ENCODE assay signal across 8 mouse cellular contexts in the genomic region with DNA sequence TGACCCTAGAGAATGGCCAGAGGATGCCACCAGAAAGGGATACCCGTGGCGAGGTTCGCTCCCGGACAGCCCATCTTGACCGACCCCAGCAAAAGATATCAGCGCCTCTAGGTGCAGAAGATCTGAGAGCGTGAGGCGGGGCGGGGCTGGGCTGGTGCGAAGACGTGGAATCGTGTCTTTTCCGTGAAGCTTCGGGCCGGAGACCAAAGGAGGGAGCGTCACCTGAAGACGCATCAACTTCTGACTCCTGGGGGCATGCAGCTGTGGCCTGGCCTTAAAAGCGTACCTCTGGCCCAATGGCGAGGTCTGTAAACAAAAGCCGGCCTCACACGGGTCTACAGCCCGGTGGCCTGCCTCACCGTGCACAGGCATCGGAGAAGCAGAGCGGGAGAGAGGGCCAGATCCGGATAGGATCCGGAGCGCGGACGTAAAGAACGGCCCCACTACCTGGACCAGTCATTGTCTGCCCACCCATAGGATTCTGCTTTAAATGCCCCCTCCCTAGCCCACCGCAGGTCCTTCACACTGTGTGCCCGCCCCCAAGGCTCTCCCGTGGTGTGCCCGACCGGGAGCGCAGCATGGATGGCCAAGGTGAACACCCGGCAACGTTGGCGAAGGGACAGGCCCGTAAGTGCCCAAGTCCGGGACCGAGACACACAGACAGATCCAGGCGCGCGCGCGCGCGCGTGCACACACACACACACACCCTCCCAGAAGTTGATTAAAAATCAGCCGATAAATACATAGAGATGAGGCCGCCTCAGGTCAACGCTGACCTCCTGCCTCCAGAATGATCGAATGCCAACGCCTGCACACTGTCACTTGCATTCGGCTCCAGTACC. TPM values are rescaled to one million over a fixed set of nuclear protein-coding genes. Genes with fewer than 3 reads are reported as not detected.
A peak's percentile ranks its signal among the peaks of the same experiment; 100 is the strongest.
DNase-seq lines count a peak whose midpoint lies in the region; ATAC-seq and TF ChIP-seq lines count a peak whose summit lies in the region.

No protein-coding gene starts in this region.

- H3K9me3 ChIP-seq in ES-Bruce4 (replicated peaks; ENCODE audit: control insufficient read depth, insufficient read depth, low read length, poor library complexity, severe bottlenecking): no peaks in the 10 kb centered on the region
- H3K9me3 ChIP-seq in embryonic facial prominence, embryonic 15.5 days (replicated peaks): no peaks in the 10 kb centered on the region
- H3K9me3 ChIP-seq in hindbrain, embryonic 11.5 days (ENCODE audit: control insufficient read depth, low read length): no peaks in the 10 kb centered on the region
- H3K9me3 ChIP-seq in lung, postnatal 0 days (ENCODE audit: low read length): no peaks in the 10 kb centered on the region

- TF ChIP-seq CTCF in ES-Bruce4 (IDR thresholded peaks at IDR 0.05; ENCODE audit: low read depth, low read length): no peak
- no peak for TF ChIP-seq CTCF in brain, embryonic 14.5 days (IDR thresholded peaks at IDR 0.05; ENCODE audit: borderline replicate concordance, extremely low read depth, insufficient read depth, insufficient read length)
- no peak for TF ChIP-seq CTCF in lung, postnatal 0 days (IDR thresholded peaks at IDR 0.05)

- DNase-seq in brain, embryonic 14.5 days (ENCODE audit: low read depth): peak; percentile 84
- DNase-seq in hindbrain, embryonic 11.5 days (ENCODE audit: low spot score): peak; percentile 80
- DNase-seq in layer of hippocampus, postnatal 14 days (ENCODE audit: low spot score in 2 of 2): peak; percentile 50 to 55
- DNase-seq in lung, postnatal 0 days (ENCODE audit: low spot score): peak; percentile 21
- peak; percentile 38 for DNase-seq in right cerebral cortex, adult 18-20 months
- DNase-seq in urinary bladder, postnatal 25 days (ENCODE audit: low spot score): peak; percentile 37

- peak overlapping the region; percentile 57 for H3K9ac ChIP-seq in ES-Bruce4 (ENCODE audit: low read depth, poor library complexity, severe bottlenecking)
- peak overlapping the region; percentile 65 for H3K9ac ChIP-seq in embryonic facial prominence, embryonic 15.5 days
- H3K9ac ChIP-seq in hindbrain, embryonic 11.5 days (ENCODE audit: low read depth, low read length): peak overlapping the region; percentile 72
- H3K9ac ChIP-seq in lung, postnatal 0 days (replicated peaks; ENCODE audit: low read depth): no peak overlapping the region; the same call in 1 of the 2 replicates

- H3K36me3 ChIP-seq in ES-Bruce4 (ENCODE audit: control insufficient read depth, insufficient read depth, low read length, poor library complexity, severe bottlenecking): no peaks in the 10 kb centered on the region
- H3K36me3 ChIP-seq in embryonic facial prominence, embryonic 15.5 days: no peaks in the 10 kb centered on the region
- no peaks in the 10 kb centered on the region for H3K36me3 ChIP-seq in hindbrain, embryonic 11.5 days (ENCODE audit: control insufficient read depth, insufficient read depth, low read length)
- no peaks in the 10 kb centered on the region for H3K36me3 ChIP-seq in lung, postnatal 0 days (ENCODE audit: insufficient read depth, low read length)

- TF ChIP-seq POLR2A in ES-Bruce4 (IDR thresholded peaks at IDR 0.05; ENCODE audit: insufficient read depth, low read length): no peak
- TF ChIP-seq POLR2A in brain, embryonic 14.5 days (IDR thresholded peaks at IDR 0.05; ENCODE audit: borderline replicate concordance, extremely low read depth, insufficient read depth, insufficient read length, poor library complexity, severe bottlenecking): 0 out of 2 replicates have a peak, but pooled peaks have one; percentile 9

- ATAC-seq in embryonic facial prominence, embryonic 15.5 days (ENCODE audit: insufficient number of reproducible peaks, low FRiP score, low TSS enrichment, low read depth): no peak
- peak; percentile 25 for ATAC-seq in hindbrain, embryonic 11.5 days (ENCODE audit: low FRiP score)
- ATAC-seq in lung, postnatal 0 days: no peak

- H3K4me1 ChIP-seq in ES-Bruce4 (ENCODE audit: control insufficient read depth, insufficient read depth, low read length): peaks cover 2% of the 10 kb centered on the region
- peaks cover 29% of the 10 kb centered on the region for H3K4me1 ChIP-seq in embryonic facial prominence, embryonic 15.5 days
- H3K4me1 ChIP-seq in hindbrain, embryonic 11.5 days (replicated peaks; ENCODE audit: control insufficient read depth, insufficient read depth, low read length): no peaks in the 10 kb centered on the region
- H3K4me1 ChIP-seq in lung, postnatal 0 days (ENCODE audit: insufficient read depth, low read depth, low read length): peaks cover 14% of the 10 kb centered on the region

- under 1% methylated on average over 57 of the region's 57 CpGs for WGBS in embryonic facial prominence, embryonic 15.5 days
- under 1% methylated on average over 57 of the region's 57 CpGs for WGBS in hindbrain, embryonic 11.5 days
- WGBS in lung, postnatal 0 days: 2% methylated on average over 49 of the region's 57 CpGs

- peak overlapping the region; percentile 96 for H3K4me2 ChIP-seq in embryonic facial prominence, embryonic 15.5 days (replicated peaks)
- peak overlapping the region; percentile 86 for H3K4me2 ChIP-seq in hindbrain, embryonic 11.5 days (replicated peaks; ENCODE audit: low read depth, low read length)
- peak overlapping the region; percentile 94 for H3K4me2 ChIP-seq in lung, postnatal 0 days (replicated peaks; ENCODE audit: low read depth, low read length)

- peak overlapping the region; percentile 75 for H3K4me3 ChIP-seq in ES-Bruce4 (ENCODE audit: low read depth, low read length)
- peak overlapping the region; percentile 63 for H3K4me3 ChIP-seq in embryonic facial prominence, embryonic 15.5 days (replicated peaks)
- peak overlapping the region; percentile 71 for H3K4me3 ChIP-seq in hindbrain, embryonic 11.5 days (ENCODE audit: low read depth, low read length)
- H3K4me3 ChIP-seq in lung, postnatal 0 days (ENCODE audit: low read depth, low read length): peak overlapping the region; percentile 44

- TF ChIP-seq EP300 in ES-Bruce4 (IDR thresholded peaks at IDR 0.05; ENCODE audit: insufficient read depth, low read depth, low read length): no peak
- TF ChIP-seq EP300 in lung, postnatal 0 days (IDR thresholded peaks at IDR 0.05): no peak

- no peak overlapping the region for H3K27ac ChIP-seq in ES-Bruce4 (ENCODE audit: insufficient read depth, low read length)
- peak overlapping the region; percentile 87 for H3K27ac ChIP-seq in embryonic facial prominence, embryonic 15.5 days (replicated peaks)
- peak overlapping the region; percentile 82 for H3K27ac ChIP-seq in hindbrain, embryonic 11.5 days (ENCODE audit: low read depth, low read length)
- H3K27ac ChIP-seq in lung, postnatal 0 days (ENCODE audit: low read length): no peak overlapping the region

- no peaks in the 10 kb centered on the region for H3K27me3 ChIP-seq in ES-Bruce4 (ENCODE audit: control insufficient read depth, insufficient read depth, low read length, poor library complexity, severe bottlenecking)
- no peaks in the 10 kb centered on the region for H3K27me3 ChIP-seq in embryonic facial prominence, embryonic 15.5 days
- H3K27me3 ChIP-seq in hindbrain, embryonic 11.5 days (ENCODE audit: control insufficient read depth, insufficient read depth, low read length): no peaks in the 10 kb centered on the region
- H3K27me3 ChIP-seq in lung, postnatal 0 days (replicated peaks; ENCODE audit: insufficient read depth, low read length): 0 out of 2 replicates have a peak, but pooled peaks cover 7% of the 10 kb centered on the region

RNA-seq across cellular contexts. Expression of a gene that starts 0.8 kb away (rescaled TPM):
- polyA plus RNA-seq in ES-Bruce4 (2011; ENCODE audit: insufficient read depth, insufficient read length, low read depth, missing spikeins): 22.4 and 24.4 TPM in 2 replicates
- 6.4 and 19.3 TPM in 2 replicates for polyA plus RNA-seq in brain, embryonic 14.5 days (2012; rRNA removed)
- polyA plus RNA-seq in embryonic facial prominence, embryonic 15.5 days (2015; fragmentation: Nextera tagmentation; extraction: Ambion mirVana): 45.3 and 49.4 TPM in 2 replicates
- polyA plus RNA-seq in hindbrain, embryonic 11.5 days (2014; fragmentation: Nextera tagmentation; extraction: Ambion mirVana): 23.3 and 27.6 TPM in 2 replicates
- total RNA-seq in layer of hippocampus, postnatal 14 days (2021): 10 to 100 TPM; 72.9 to 90.5 TPM
- polyA plus RNA-seq in lung, postnatal 0 days (2015; fragmentation: Nextera tagmentation; extraction: Ambion mirVana): 3.7 and 9.3 TPM in 2 replicates

Comparison
In these comparisons a context has a peak if more than half of its experiments do, and no peak if none do; other contexts are left out.
1. H3K27ac ChIP-seq: peak in embryonic facial prominence, embryonic 15.5 days (single experiment) and hindbrain, embryonic 11.5 days (single experiment); none in ES-Bruce4 (single experiment) and lung, postnatal 0 days (single experiment).
2. DNase-seq: peak in every context shown above with its lines; median percentile 84 in brain, embryonic 14.5 days; 80 in hindbrain, embryonic 11.5 days; 52 in layer of hippocampus, postnatal 14 days; 38 in right cerebral cortex, adult 18-20 months; 37 in urinary bladder, postnatal 25 days; 21 in lung, postnatal 0 days.
3. Peak in every context shown above with its lines, with median percentiles within 50 percentile points of each other: H3K4me3 ChIP-seq and H3K4me2 ChIP-seq.